Mouse (Mus musculus) heart, embryonic 13.5 days (tissue): ENCODE results near the gene Nsg1. TPM values are rescaled to one million over a fixed set of nuclear protein-coding genes. Genes with fewer than 3 reads are reported as not detected.

ENCODE experiments used
- ATAC-seq: fragments of 200-750 bp; cut with Nextera tagmentation; 2 replicates; pipeline ENCODE4 v1.8.0; 2017; ENCODE audit warnings: moderate TSS enrichment; ENCODE audit not compliant: insufficient number of reproducible peaks, low FRiP score, low TSS enrichment; ENCODE audit errors: extremely low read depth
- H3K27ac ChIP-seq: fragments of 300-500 bp; sonication (generic); replicated peaks from 2 replicates; pipeline ENCODE4 v1.5.1; 2015; ENCODE audit warnings: moderate library complexity, mild to moderate bottlenecking, inconsistent platforms
- H3K27me3 ChIP-seq: fragments of 300-500 bp; sonication (generic); replicated peaks from 2 replicates; pipeline ENCODE4 v1.6.1; 2015; ENCODE audit warnings: mild to moderate bottlenecking, inconsistent platforms
- H3K36me3 ChIP-seq: fragments of 300-500 bp; sonication (generic); 2 replicates; pipeline ENCODE4 v1.6.1; 2015; ENCODE audit warnings: mild to moderate bottlenecking, inconsistent platforms
- H3K4me1 ChIP-seq: fragments of 300-500 bp; sonication (generic); 2 replicates; pipeline ENCODE4 v1.6.1; 2015; ENCODE audit warnings: inconsistent platforms
- H3K4me2 ChIP-seq: fragments of 300-500 bp; sonication (generic); 2 replicates; pipeline ENCODE4 v1.6.1; 2015; ENCODE audit warnings: inconsistent platforms, mild to moderate bottlenecking, moderate library complexity
- H3K4me3 ChIP-seq: fragments of 300-500 bp; sonication (generic); 2 replicates; pipeline ENCODE4 v1.5.1; 2015; ENCODE audit warnings: moderate library complexity, mild to moderate bottlenecking, inconsistent platforms
- H3K9ac ChIP-seq: fragments of 300-500 bp; sonication (generic); 2 replicates; pipeline ENCODE4 v1.6.1; 2015; ENCODE audit warnings: inconsistent platforms, mild to moderate bottlenecking, moderate library complexity
- H3K9me3 ChIP-seq: fragments of 300-500 bp; sonication (generic); 2 replicates; pipeline ENCODE4 v1.6.1; 2016; ENCODE audit warnings: inconsistent platforms
- WGBS: fragments of 180-500 bp; shearing (Covaris S2); methylation state at CpG from one replicate; pipeline ENCODE4 v1.1.7; 2015; ENCODE audit warnings: mixed read lengths; 5-methylcytosine and 5-hydroxymethylcytosine counted together
- polyA plus RNA-seq: library from polyadenylated mRNA; unstranded; fragments of >200 nt; fragmentation: Nextera tagmentation; extraction: Ambion mirVana; gene quantifications from 2 replicates; pipeline ENCODE4 v1.2.1, GENCODE M21; 2015

Nsg1 gene
- polyA plus RNA-seq, 1 experiment from 2014 or later = 19.5 TPM

DNA sequence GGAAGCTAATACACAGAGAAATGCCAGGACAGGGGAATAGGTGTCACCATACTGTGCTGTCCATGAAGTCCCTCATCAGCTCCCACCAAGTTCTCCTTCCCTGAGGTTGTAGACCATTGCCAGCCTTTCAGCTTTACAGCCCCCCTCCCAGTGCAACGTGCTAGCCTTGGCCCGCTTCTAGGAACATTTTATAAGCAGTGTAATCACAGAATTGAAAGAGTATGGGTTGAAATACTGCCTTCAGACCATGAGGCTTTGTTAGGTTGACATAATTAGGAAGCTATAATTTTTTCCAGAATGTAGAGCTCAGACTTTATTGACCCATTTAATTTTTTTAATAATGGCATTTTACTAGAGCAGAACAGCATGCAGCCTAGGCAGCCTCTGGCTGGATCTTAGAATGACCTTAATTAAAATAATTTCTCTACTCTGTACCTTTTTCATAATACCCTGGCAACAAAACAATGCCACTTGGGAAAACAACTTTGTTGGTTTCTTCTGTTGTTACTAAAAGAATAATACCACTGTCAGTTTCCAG lies 60.5 kb downstream of the Nsg1 start:
- H3K9ac ChIP-seq = no peak overlapping the region
- H3K4me2 ChIP-seq = no peak overlapping the region
- no peak for ATAC-seq

DNA sequence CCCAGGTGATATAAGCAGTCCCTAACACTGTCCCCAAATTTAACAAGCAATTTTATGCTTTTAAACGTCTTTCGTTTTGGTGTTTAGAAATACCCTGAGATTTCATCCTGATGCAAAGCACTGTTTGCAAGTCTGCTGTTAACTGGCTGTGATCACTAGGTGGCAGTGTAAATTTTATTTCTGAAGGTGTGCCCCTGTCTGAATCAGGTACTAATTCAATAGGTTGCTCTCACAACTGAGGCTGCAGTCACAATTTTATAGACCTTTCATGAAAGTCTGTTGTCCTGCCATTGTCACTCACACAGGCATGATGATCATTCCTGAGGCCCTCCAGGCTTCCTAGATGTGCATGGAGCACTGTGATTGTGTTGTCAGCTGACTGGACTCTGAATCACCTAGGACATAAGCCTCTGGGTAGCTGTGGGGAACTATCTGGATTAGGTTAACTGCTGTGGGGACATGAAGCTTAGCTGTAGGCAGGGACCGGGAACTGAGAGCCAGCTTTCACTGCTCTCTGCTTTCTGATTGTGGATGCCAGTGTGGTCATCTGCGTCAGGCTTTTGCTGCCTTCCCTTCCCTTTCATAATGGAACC lies 62.1 kb downstream of the Nsg1 start:
- ATAC-seq = no peak
- Histone ChIP-seq H3K9ac (no peak overlapping the region), H3K4me2 (no peak overlapping the region), H3K27ac (no peak overlapping the region), H3K27me3 (no peaks in the 10 kb centered on the region), H3K4me1 (no peaks in the 10 kb centered on the region), H3K9me3 (no peaks in the 10 kb centered on the region), H3K4me3 (no peak overlapping the region), H3K36me3 (no peaks in the 10 kb centered on the region)
- WGBS = 71% methylated on average over 4 of the region's 4 CpGs

More for the DNA sequence above, 60.5 kb downstream of the Nsg1 start:
- H3K27ac ChIP-seq = no peak overlapping the region
- WGBS = 94% methylated on average over 2 of the region's 2 CpGs
- no peaks in the 10 kb centered on the region for H3K4me1 ChIP-seq
- no peak overlapping the region for H3K4me3 ChIP-seq
- H3K27me3 ChIP-seq = no peaks in the 10 kb centered on the region
- no peaks in the 10 kb centered on the region for H3K36me3 ChIP-seq
- H3K9me3 ChIP-seq = no peaks in the 10 kb centered on the region

DNA sequence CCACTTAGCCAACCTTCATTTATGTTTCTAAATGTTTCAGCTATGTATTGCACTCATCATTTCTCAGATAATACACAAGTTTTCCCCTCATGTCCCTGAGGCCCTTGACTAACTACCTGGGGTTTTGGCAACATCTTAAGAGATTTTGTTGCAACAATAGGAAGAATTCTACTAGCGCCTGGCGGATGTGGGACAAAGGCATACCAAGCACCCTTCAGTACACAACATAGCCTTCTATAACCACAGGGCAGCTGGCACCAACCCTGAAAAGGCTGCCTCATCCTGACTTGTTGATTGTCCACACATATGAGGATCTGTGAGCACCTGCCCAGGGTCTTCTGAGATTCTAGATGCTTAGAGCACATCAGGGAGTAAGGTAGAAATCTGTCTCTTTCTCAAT lies 65.4 kb downstream of the Nsg1 start:
- no peak overlapping the region for H3K27ac ChIP-seq
- no peak overlapping the region for H3K9ac ChIP-seq
- H3K9me3 ChIP-seq = no peaks in the 10 kb centered on the region
- 91% methylated on average over 2 of the region's 2 CpGs for WGBS
- H3K4me1 ChIP-seq = no peaks in the 10 kb centered on the region
- no peak overlapping the region for H3K4me3 ChIP-seq
- H3K4me2 ChIP-seq = no peak overlapping the region
- no peak for ATAC-seq
- H3K36me3 ChIP-seq = no peaks in the 10 kb centered on the region
- no peaks in the 10 kb centered on the region for H3K27me3 ChIP-seq

DNA sequence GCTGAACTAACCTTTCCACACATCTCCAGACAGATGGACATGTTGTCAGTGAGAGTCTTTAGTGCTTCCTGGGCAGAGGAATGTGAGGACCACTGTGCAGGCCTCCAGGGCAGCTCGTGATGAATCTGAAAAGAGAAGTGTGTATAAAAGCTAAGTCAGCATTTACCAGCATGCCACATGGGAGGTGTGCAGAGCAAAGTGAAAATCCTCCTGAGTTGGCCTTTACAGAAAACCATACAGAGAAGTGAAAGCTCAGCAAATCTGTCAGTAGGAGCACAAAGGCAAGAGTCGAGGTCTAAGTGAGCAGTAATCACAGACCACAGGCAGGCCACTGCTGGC lies 67.8 kb downstream of the Nsg1 start:
- H3K9me3 ChIP-seq = no peaks in the 10 kb centered on the region
- no peak overlapping the region for H3K9ac ChIP-seq
- no peaks in the 10 kb centered on the region for H3K36me3 ChIP-seq
- H3K4me3 ChIP-seq = no peak overlapping the region
- H3K4me1 ChIP-seq = no peaks in the 10 kb centered on the region
- no peak for ATAC-seq
- H3K27me3 ChIP-seq = no peaks in the 10 kb centered on the region
- WGBS = 60% methylated on average over 2 of the region's 2 CpGs
- no peak overlapping the region for H3K27ac ChIP-seq
- no peak overlapping the region for H3K4me2 ChIP-seq

GRCm38 (mm10) chr5:38091046-38091965 lies 68.4 kb downstream of the Nsg1 start:
- Histone ChIP-seq H3K4me1 (no peaks in the 10 kb centered on the region), H3K9me3 (no peaks in the 10 kb centered on the region), H3K27me3 (no peaks in the 10 kb centered on the region), H3K9ac (no peak overlapping the region), H3K4me2 (no peak overlapping the region), H3K4me3 (no peak overlapping the region), H3K36me3 (no peaks in the 10 kb centered on the region), H3K27ac (no peak overlapping the region)
- ATAC-seq = no peak
- 68% methylated on average over 8 of the region's 8 CpGs for WGBS

DNA sequence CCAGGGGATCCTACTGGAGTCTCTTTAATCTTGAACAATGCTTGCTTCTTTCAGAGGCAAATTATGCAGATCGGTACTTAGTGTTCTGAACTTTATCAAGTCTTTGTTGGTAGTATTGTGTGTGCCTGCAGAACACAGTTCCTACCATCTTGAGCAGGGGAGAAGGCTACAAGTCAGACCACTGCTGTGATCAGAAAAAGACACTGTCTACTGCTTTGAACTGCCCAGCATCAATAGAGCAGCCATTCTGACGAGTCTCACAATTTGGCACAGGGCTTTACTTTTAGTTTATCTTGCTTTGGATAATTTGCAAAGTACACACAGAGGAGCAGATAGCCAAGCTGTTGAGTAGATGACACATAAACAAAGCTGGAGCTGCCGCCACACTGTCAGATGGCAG lies 69.1 kb downstream of the Nsg1 start:
- no peaks in the 10 kb centered on the region for H3K27me3 ChIP-seq
- WGBS = 65% methylated on average over 3 of the region's 3 CpGs
- no peak overlapping the region for H3K4me3 ChIP-seq
- no peak for ATAC-seq
- H3K9ac ChIP-seq = no peak overlapping the region
- H3K4me2 ChIP-seq = no peak overlapping the region
- H3K9me3 ChIP-seq = no peaks in the 10 kb centered on the region
- no peak overlapping the region for H3K27ac ChIP-seq
- peaks cover 5% of the 10 kb centered on the region for H3K4me1 ChIP-seq
- H3K36me3 ChIP-seq = no peaks in the 10 kb centered on the region

DNA sequence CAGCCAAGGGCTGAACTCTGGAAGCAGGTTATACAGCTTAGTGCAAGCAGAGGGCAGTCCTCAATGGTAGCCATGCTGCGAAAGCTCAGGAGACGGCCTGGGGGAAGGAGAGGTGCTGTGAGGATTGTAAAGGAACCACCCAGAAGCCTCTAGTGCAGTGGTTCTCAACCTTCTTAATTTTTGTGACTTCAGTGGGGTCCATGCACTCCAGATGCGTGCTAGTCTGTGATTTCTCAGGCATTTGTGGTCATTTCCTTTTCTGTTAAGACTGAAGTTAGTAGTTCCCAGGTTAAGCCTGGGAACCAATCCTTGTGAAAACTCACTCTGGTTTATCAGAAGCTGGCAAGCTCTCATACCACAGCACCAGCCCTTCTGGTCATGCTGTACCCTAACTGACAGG lies 69.6 kb downstream of the Nsg1 start:
- Histone ChIP-seq H3K36me3 (no peaks in the 10 kb centered on the region), H3K4me2 (no peak overlapping the region), H3K9me3 (no peaks in the 10 kb centered on the region), H3K9ac (no peak overlapping the region), H3K4me1 (peaks cover 10% of the 10 kb centered on the region), H3K27me3 (no peaks in the 10 kb centered on the region), H3K27ac (no peak overlapping the region), H3K4me3 (no peak overlapping the region)
- 73% methylated on average over 3 of the region's 3 CpGs for WGBS
- ATAC-seq = no peak

Other genes starting within 250 kb of the Nsg1 start
- gene Stx18, start 121.2 kb downstream of the Nsg1 start, polyA plus RNA-seq = 26.3 and 28.0 TPM in 2 replicates
- gene Zbtb49, start 60.5 kb upstream of the Nsg1 start, polyA plus RNA-seq = 7.2 TPM in 2 replicates
- gene Lyar, start 60.6 kb upstream of the Nsg1 start, polyA plus RNA-seq = 50.6 and 52.3 TPM in 2 replicates
- gene Tmem128, start 100.3 kb upstream of the Nsg1 start, polyA plus RNA-seq = 46.0 and 47.4 TPM in 2 replicates
- gene Otop1, start 116.1 kb upstream of the Nsg1 start, polyA plus RNA-seq = not detected in 2 replicates
- not detected in 2 replicates for gene Drd5, start 159.5 kb upstream of the Nsg1 start, polyA plus RNA-seq